Comparison of ENCODE assay signal across 10 mouse cellular contexts in genomic region chr4:63233557-63234452, GRCm38 (mm10). TPM values are rescaled to one million over a fixed set of nuclear protein-coding genes. Genes with fewer than 3 reads are reported as not detected.
DNase-seq lines count a peak whose midpoint lies in the region; ATAC-seq and TF ChIP-seq lines count a peak whose summit lies in the region.
"Had no signal": no experiment of that assay in that cellular context is flagged by ENCODE, and none has a peak within 500 bp of the region (broad histone marks: within the 10 kb centered on the region; RNA-seq: fewer than 3 reads in every experiment).

No protein-coding gene starts in this region.

- no peak overlapping the region for H3K9ac ChIP-seq in lung, embryonic 14.5 days
- H3K9ac ChIP-seq in kidney, embryonic 14.5 days (ENCODE audit: low read depth, low read length) = no peak overlapping the region

- H3K4me1 ChIP-seq in lung, embryonic 14.5 days (ENCODE audit: insufficient read depth) = peaks cover 8% of the 10 kb centered on the region
- H3K4me1 ChIP-seq in kidney, embryonic 14.5 days (ENCODE audit: control insufficient read depth, insufficient read depth, low read length) = peaks cover 58% of the 10 kb centered on the region

- no peak overlapping the region for H3K4me3 ChIP-seq in lung, embryonic 14.5 days (ENCODE audit: low read depth, low read length)
- H3K4me3 ChIP-seq in kidney, embryonic 14.5 days (ENCODE audit: low read length) = no peak overlapping the region
- H3K4me3 ChIP-seq: erythroblast, embryonic 14.5 days had no signal

- ATAC-seq in lung, embryonic 14.5 days (ENCODE audit: insufficient read depth) = peak; percentile 64
- ATAC-seq in kidney, embryonic 14.5 days (ENCODE audit: low FRiP score, low TSS enrichment) = peak; percentile 65
- no peak for ATAC-seq in granulocyte monocyte progenitor cell, adult 5-6 weeks (replicated peaks; ENCODE audit: poor library complexity, severe bottlenecking)

- H3K27ac ChIP-seq in lung, embryonic 14.5 days (ENCODE audit: low read depth) = peak overlapping the region; percentile 77; the same call in 1 of the 2 replicates
- peak overlapping the region; percentile 55; the same call in 1 of the 2 replicates for H3K27ac ChIP-seq in kidney, embryonic 14.5 days (ENCODE audit: low read depth, low read length)

- no peaks in the 10 kb centered on the region for H3K27me3 ChIP-seq in lung, embryonic 14.5 days (ENCODE audit: insufficient read depth, low read length)
- H3K27me3 ChIP-seq in kidney, embryonic 14.5 days (ENCODE audit: control insufficient read depth, insufficient read depth, low read length) = no peaks in the 10 kb centered on the region

- H3K4me2 ChIP-seq in lung, embryonic 14.5 days = no peak overlapping the region
- no peak overlapping the region for H3K4me2 ChIP-seq in kidney, embryonic 14.5 days (replicated peaks; ENCODE audit: low read depth, low read length)
- H3K4me2 ChIP-seq: midbrain, embryonic 11.5 days had no signal

- DNase-seq in adrenal gland, adult 2 months = peak; percentile 54
- DNase-seq in adrenal gland, postnatal 4 days (ENCODE audit: low spot score in 2 of 2) = no peak
- DNase-seq in lung, embryonic 14.5 days = peak; percentile 86
- DNase-seq in lung, postnatal 25 days (ENCODE audit: low spot score) = no peak
- peak; percentile 65 to 80 for DNase-seq in lung, postnatal 4 days
- DNase-seq in cerebellum, adult 9-11 months = no peak

- WGBS in lung, embryonic 14.5 days = 40% methylated on average over 7 of the region's 7 CpGs
- WGBS in kidney, embryonic 14.5 days = 49% methylated on average over 7 of the region's 7 CpGs

- no peak for TF ChIP-seq CTCF in lung, embryonic 14.5 days (IDR thresholded peaks at IDR 0.05; ENCODE audit: low read depth)

- H3K36me3 ChIP-seq in lung, embryonic 14.5 days (ENCODE audit: insufficient read depth) = peaks cover 61% of the 10 kb centered on the region
- H3K36me3 ChIP-seq in kidney, embryonic 14.5 days (ENCODE audit: control insufficient read depth, insufficient read depth, low read length) = peaks cover 6% of the 10 kb centered on the region; the same call in 1 of the 2 replicates

- H3K9me3 ChIP-seq in lung, embryonic 14.5 days (ENCODE audit: low read depth, low read length) = no peaks in the 10 kb centered on the region
- no peaks in the 10 kb centered on the region for H3K9me3 ChIP-seq in kidney, embryonic 14.5 days (ENCODE audit: control insufficient read depth, low read length)

RNA-seq across cellular contexts. Expression of gene Col27a1, which starts 20.0 kb away (rescaled TPM):
- total RNA-seq in adrenal gland, adult 2 months (2021) = 10 to 100 TPM in 1 of 2 experiments, 1 to 10 TPM in 1; 8.4 to 13.0 TPM
- polyA plus RNA-seq in adrenal gland, adult 2 months (2012; rRNA removed) = 12.9 and 14.9 TPM in 2 replicates
- 10 to 100 TPM; 17.2 to 20.8 TPM for total RNA-seq in adrenal gland, postnatal 4 days (2021)
- polyA plus RNA-seq in lung, embryonic 14.5 days (2014; fragmentation: Nextera tagmentation; extraction: Ambion mirVana) = 23.1 and 25.8 TPM in 2 replicates
- polyA plus RNA-seq in kidney, embryonic 14.5 days (2014; fragmentation: Nextera tagmentation; extraction: Ambion mirVana) = 8.8 and 10.6 TPM in 2 replicates
- 0.32 TPM in 2 replicates for total RNA-seq in granulocyte monocyte progenitor cell, adult 5-6 weeks (2014; fragmentation: Nextera tagmentation)
- 0.10 and 0.60 TPM in 2 replicates for total RNA-seq in granulocyte monocyte progenitor cell, adult 5-6 weeks (2017)

Comparison
In these comparisons a context has a peak if more than half of its experiments do, and no peak if none do; other contexts are left out.
1. DNase-seq: peak in adrenal gland, adult 2 months (single experiment), lung, embryonic 14.5 days (single experiment) and lung, postnatal 4 days (2 of 2); none in adrenal gland, postnatal 4 days (0 of 2), lung, postnatal 25 days (single experiment) and cerebellum, adult 9-11 months (single experiment).
2. RNA of gene Col27a1, which starts 20.0 kb away (total RNA-seq): 17.2 to 20.8 TPM in adrenal gland, postnatal 4 days and 8.4 to 13.0 TPM in adrenal gland, adult 2 months; 0.10 to 0.60 TPM in granulocyte monocyte progenitor cell, adult 5-6 weeks; every median in the first group is over 4 times any median in the second.